Mouse (Mus musculus): ENCODE results near the gene Luzp1.

The Luzp1 gene

DNA sequence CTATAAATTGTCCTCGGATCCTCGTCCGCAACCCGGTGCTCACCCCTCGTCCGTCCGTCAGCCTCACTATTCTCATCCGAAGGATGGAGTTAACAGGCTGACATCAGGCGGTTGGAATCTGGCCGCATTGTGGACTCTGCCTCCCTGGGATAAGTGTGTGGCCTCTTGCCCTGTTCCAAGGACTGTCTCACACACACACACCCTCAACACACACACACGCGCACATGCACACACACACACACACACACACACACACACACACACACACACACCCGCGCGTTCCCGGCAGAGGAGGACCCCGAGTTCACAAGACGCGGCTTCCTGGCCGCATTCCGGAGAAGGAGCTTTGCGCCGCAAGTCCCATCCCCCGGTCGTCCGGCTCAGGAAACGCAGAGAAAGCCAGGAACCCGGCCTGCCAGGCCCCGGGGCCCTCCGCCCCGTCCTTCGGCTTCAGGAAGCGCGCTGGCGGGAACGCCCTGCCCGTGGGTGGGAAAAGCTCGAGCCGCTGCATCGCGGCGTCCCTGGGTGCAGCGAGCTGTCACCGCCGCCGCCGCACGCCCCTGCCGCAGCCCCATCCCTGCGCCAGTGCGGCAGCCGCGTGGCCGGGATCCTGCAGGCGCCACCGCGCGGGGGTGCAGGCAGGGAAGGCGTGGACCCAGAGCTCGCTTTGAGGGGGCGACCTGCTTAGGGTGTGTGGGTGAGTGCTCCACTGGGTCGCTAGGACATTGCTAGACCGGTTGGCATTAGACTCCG is 7.3 kb upstream of the Luzp1 start, which contains the start of gene 6030445D17Rik:
Gene 6030445D17Rik, plus strand, starts transcription at position 165 of the 753 bp plus-strand sequence.
- DNase-seq (ENCODE audit: low read depth): peak; percentile 71

DNA sequence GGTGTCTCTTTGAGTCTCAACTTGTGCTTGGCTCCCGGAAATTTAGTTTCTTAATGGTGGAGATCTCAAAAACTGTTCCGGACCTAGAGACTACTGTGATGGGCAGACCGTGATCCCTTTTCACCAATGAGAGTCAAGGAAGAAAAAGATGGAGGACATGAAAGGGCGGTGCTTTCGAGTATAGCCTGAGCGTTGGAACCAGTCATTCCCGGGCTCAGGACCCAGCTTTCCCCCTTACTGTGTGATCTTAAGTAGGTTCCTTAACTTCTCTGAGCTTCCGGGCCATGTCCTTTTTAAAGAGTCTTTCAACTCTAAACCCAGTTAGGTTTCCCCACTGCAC is 6.8 kb upstream of the Luzp1 start:
- DNase-seq (ENCODE audit: low read depth): peak; percentile 64

DNA sequence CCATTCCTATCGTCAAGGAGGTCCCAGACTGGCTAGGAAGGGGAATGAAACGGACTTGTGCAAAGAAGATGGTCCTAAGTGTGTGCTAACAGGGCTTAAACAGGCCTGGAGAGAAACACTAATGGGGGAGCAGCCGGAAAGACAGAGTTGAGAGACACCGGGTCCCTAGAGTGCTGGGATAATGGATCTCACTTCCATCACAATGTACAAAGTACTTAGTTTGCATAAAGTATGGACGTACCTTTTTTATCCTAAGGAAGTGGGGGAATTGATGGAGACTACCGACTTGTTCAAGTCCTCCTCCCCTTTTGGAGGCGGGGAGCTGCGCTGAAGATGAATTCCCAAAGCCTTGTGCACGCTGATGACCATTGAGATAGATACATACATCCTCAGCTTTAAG is 6.1 kb upstream of the Luzp1 start:
- no peak for DNase-seq (ENCODE audit: low read depth)

DNA sequence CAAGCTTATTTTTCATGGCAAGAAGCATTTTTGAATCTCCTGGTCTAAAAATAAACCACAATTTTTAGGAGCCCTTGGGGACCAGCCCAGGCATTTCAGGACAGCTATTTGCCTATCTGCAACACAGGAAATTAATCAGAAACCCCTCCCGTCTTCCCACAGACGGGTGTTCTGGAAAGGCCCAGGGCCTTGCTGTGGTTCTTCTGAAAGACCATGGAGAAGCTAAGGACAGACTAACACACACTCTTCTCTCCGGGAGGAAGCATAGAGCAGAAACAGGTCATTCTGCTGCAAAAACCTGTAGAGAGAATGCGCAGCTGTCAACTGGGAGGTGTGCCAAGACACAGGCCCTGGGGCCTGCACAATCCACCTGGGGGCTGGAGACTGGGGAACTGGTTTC is 3.3 kb upstream of the Luzp1 start:
- DNase-seq (ENCODE audit: low read depth): no peak

DNA sequence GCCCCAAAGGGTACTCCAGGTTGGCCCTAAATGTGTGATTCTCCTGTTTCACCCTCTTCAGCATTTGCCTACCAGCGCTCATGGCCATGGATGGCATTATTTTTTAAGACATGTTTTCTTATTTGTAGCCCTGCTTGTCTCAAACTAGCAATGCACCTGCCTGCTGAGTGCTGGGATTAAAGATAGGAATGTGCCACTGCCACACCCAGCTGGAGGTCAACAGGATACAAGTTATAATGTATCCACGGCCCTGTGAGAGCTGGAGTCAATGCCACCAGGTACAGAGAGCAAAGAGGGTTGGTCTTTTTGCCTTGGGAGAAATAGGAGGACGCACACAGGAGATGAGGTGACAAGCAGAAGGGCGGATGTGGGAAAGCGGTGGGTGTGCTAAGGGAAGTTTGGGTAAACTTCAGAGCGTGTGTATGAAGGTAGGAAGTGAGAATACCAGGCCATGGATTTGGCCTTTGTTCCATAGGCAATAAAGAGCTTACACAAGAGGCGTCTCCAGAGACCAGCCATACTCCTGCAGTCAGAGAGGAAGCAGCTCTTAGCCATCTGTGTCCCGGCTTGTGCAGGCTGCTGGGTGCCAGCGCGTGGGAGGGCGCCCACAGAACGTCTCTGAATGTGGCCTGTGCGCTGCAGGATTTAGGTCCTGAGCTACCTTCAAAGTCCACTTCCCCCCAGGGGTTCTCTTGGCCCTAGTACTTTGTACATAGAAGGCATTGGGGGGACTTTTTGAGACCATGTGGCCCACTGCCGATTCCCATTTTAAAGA is 821 bp upstream of the Luzp1 start:
- DNase-seq (ENCODE audit: low read depth): no peak

DNA sequence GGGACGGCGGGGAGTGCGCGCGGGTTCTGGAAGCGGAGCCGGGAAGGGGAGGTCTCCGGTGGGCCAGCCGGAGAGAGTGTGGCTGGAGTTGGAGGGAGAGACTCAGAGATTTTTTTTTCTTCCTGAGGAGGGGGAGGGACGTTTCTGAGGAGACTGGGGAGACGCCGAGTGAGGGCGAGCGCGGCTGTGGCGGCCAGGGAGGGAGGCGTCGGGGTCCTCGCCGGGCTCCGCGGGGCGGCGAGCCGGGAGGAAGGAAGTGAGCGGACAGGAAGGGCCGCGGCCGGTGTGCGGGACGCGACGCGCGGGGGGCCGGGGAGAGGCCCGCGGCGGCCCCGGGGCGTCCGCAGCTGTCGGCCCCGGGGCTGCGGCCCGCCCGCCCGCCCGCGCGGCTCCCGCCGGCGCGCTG is 383 bp downstream of the Luzp1 start:
- no peak for DNase-seq (ENCODE audit: low read depth)

DNA sequence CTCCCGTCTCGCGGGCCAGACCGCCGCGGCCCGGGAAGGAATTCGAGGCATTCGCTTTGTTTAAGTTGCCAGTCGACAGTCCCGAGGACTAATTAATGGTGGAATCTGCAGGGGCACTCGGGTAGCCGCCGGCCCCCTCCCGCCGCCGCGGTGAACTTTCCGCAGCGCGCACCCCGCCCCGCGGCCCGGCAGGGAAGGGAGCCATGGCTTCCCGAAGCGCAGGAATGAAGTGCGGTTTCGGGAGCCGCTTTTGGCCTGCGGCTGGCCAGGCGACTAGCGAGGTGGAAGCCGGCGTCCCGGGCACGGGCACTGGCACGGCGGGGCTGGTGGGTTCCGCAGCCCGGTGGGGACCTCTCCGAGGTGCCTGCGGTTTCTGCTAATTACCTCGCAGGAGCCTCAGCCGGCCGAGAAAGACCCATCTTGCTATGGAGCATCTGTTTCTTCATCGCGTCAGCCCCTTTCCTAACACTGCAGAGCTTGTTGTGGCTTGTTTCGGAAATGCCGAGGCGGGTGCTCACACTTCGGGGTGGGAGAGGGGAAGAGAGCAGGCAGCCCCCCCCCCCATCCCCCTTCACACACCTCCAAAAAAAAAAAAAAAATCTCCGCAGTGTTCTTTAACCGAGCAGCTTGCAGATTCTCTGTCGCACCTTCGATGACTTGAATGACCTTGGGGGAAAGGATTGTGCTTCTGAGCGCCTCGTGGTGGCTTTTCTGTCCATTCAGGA is 948 bp downstream of the Luzp1 start:
- peak; percentile 60 for DNase-seq (ENCODE audit: low read depth)

DNA sequence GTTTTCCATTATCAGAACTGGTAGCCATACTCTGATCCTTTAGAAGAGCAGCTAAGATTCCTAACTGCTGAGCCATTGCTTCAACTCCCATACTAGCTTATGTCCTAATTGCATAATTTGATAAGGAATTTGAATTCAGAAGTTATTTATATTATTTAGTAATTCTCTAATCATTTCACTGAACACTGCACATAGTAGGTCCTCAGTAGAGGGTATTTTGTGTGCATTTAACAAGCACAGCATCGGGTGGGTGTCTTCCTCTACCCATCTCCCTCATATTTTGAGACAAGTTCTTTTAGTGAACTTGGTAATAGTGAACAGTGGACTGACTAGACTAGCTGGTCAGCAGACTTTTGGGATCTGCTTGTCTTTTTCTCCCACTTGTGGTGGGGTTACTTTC is 7.1 kb downstream of the Luzp1 start:
- DNase-seq (ENCODE audit: low read depth): no peak

DNA sequence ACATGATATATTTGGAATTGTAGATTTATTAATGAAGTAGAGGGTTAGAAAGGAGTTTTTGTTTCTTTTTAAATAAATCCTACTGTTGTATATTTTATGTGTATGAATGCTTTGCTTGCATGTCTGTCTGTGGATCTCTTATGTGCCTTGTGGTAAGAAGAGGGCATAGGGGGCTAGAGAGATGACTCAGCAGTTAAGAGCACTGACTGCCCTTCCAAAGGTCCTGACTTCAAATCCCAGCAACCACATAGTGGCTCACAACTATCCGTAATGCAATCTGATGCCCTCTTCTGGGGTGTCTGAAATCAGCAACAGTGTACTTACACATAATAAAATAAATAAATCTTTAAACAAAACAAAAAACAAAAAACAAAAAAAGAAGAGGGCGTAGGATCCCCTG is 17.0 kb downstream of the Luzp1 start:
- no peak for DNase-seq (ENCODE audit: low read depth)

DNA sequence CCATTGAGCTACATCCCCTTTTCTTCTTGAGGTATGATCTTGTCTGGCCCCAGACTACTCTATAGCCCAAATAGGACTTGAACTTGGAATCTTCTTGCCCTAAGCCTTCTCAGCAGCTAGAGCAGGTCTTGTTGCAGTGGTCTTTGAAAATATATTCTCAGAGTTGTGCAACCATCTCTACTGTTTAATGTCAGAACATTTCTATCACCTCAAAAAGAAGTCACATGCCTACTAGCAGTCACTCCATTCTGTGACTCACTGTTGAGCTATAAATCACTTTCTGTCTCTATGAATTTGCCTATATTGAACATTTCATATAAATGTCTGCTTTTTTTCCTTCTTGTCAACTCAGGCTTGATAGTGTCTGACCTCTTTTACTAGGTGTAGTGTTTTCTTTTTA is 26.4 kb downstream of the Luzp1 start:
- no peak for DNase-seq (ENCODE audit: low read depth)

DNA sequence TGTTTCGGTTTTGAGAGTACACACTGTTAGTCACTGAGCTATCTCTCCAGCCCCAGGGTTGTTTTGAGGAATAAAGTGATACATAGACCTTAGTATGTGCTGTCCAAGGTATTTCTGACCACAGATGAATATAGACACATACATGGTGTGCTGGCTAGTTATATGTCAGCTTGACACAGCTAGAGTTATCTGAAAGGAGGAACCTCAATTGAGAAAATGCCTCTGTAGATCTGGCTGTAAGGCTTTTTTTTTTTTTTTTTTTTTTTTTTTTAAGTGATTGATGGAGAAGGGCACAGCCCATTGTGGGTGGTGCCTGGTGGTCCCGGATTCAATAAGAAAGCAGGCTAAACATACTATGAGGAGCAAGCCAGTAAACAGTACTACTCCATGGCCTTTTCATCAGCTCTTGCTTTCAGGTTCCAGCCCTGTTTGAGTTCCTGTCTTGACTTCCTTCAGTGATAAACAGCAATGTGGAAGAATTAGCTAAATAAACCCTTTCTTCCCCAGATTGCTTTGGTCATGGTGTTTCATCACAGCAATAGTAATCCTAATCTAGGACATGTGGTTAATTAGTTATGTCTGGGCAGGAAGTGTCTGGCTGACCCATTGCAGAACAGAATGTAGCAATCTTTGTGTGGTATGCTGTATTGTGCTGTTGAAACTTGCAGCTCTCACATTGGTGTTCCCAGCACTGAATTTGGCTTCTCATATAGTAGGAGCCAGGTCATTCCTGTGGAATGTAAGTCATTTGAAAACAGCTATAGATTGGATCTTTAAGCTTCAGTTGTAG is 36.1 kb downstream of the Luzp1 start:
- no peak for DNase-seq (ENCODE audit: low read depth)

DNA sequence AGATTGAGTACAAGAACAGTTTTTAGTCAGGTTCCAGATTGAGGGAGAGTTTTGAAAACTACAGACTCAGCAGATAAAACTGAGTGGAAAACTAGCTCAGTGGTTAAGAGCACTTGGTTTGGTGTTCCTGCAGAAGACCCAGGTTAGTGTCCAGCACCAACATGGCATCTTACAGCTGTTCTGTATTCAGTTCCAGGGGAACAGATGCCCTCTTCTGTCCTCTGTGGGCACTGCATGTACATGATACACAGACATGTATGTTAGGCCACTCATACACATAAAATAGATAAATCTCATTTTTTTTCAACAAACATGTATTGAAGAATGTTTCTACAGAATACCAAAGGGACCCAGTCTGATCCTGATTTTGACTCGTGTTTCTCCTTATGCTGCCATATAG is 40.3 kb downstream of the Luzp1 start:
- DNase-seq (ENCODE audit: low read depth): peak; percentile 63

DNA sequence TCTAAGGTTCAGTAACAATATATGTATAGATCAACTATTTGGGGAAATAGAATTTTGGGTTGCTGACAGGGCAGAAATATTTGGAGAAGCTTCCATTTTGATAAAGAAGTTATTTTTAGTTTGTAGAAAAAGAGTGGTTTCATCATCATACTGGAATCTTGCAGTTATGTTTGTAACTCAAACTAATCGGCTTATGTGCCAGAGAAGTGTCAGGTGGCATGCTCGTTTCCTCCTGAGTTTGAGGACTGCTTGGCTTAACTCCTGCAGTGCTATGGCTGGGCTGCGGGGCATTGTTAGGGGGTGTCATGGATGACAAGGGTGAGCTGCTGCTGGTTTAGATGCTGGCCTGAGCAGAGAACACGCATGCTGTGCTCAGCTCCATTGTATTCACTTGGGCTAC is 42.1 kb downstream of the Luzp1 start:
- no peak for DNase-seq (ENCODE audit: low read depth)

DNA sequence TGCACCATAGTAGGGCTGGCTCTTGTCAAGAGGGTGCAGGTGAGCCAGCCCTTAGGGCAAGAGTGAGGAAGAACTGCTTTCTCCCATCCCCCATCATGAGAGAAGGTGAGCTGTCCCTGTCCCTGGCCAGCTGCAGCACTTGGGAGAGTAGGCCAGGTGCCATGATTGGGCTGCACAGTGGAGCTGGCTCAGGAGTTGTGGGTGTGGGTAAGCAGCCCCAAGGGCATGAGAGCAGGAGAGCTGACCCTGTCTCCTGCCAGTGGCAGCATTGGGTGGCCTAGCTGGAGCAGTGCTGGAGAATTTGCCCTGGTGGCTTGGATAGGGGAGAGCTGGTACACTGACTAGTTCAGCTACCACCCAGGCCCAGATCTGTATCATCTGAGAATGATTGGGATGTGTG is 43.3 kb downstream of the Luzp1 start:
- no peak for DNase-seq (ENCODE audit: low read depth)

DNA sequence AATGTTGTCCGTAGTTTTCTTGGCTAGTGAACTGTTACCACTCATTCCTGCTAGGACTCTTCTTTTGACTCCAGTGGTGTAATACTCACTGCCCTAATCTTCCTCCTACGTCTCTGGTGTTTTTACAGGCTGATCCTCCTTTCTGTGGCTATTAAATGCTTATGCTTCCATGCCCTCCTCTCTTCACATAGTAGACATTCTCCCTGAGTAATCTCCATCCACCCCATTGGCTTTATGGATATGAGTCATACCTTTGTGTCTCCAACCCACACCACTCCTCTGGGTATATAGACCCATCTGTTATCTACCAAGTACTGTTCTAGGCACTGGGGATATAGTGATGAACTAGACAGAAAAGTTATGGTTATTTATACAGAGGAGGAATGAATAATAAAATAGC is 48.6 kb downstream of the Luzp1 start:
- DNase-seq (ENCODE audit: low read depth): no peak

DNA sequence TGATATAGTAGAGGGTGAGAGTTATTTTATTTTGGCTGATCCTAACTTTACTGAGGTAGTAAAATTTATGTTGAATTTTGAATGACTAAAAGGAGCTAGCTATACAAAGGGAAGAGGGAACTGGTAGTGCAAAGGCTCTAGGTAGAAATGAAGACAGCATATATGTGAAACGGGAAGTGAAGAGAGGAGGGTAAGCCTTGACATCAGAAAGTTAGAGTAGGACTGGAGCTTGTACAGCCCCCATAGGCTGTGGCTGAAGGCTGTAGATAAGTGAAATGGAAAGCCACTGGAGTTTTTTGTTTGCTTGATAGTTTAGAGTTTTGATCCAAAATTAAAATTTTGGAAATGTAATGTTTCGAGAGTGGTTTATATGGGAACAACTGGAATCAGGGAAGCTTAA is 49.0 kb downstream of the Luzp1 start:
- DNase-seq (ENCODE audit: low read depth): no peak

DNA sequence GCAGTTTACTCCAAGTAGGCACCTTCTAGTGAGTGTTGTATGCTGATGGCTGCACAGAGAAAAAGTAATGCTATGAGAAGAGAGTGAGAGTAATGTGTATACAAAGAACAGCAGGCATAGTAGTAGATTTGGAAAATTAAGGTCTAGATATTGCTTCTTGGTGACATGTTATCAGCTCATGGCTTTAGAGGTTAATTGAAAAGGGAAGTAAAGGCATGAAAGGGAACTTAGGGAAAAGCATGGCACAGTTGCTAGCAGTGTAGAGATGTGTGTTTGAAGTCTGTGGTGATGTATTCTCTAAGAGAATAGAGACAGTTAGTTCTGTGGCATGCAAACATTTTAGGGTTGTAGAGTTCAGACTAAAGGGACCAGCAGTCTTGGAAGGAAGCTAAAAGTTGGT is 50.3 kb downstream of the Luzp1 start:
- no peak for DNase-seq (ENCODE audit: low read depth)

DNA sequence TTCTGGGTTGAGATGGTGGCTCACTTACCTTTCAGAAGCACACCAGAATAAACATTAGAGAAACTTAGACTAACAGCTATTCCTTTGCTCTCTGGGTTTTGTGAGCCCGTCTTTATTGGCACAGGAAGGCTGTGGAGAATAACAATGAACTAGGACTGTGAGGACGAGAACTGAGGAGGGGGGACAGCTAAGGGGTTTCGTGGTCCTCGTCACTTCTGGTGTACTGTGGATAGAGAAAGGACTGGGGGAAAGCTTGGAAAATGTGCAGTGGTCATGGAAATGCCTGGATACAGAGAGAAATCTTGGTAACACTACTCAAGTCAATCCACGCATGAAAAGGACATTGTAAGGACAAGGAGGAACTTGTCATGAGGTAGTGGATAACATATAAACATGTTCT is 52.3 kb downstream of the Luzp1 start:
- DNase-seq (ENCODE audit: low read depth): no peak

DNA sequence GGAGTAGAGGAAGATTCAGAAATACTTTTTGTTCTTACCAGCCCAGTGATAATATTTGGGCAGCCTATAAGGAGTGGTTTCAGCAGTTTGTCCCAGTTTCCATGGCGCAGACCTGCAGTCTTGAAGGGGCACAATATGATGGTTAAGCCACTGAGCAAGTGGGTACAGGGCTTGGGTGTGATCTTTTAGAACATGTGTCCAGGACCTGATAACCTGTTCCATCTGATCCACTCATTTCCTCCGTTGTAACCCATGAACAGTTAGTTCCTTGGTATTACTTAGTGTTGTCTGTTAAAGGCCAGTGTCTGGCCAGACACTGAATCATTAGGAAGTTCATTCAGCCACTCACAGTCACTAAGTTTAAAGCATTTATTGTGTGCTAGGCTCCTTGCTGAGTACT is 54.7 kb downstream of the Luzp1 start:
- DNase-seq (ENCODE audit: low read depth): no peak

DNA sequence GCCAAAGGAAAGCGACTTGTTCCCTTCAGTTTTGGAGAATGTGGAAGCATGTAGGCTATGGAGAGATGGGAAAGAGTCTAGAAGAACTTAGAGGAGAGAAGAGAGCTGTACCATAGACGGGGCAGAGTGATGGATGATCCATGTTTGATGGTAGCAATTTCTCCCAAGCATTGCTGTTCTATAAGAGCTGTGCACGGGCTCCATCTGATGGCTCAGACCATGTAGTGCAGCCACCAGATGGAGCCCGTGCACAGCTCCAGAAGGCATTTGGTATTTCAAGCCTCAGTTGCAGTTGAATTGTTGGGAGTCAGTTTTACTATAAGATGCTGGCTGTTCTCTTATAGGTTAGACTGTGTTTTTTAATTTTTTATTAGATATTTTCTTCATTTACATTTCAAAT is 56.9 kb downstream of the Luzp1 start:
- peak; percentile 64 for DNase-seq (ENCODE audit: low read depth)

DNA sequence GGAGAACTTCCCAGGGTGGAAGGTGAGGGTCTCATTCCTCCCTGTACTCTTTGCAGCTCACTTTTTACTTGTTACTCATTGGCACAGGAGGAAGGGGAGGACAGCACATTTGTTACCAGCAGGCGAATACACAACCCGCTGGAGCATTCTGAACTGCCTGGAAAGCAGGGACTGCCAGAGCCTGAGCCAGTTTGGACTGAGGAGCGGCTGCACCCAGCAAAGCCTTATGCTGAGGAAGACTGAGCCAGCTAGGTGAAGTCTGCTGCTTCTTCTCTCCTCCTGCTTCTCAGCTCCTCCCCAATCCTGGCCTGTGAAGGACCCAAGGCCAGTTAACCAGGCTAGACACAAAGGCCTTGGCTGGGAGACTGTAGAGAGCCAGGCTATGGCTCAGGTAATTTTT is 75.6 kb downstream of the Luzp1 start:
- no peak for DNase-seq (ENCODE audit: low read depth)

Data from induced T-regulatory cell, adult 2 months (primary cell).